Mouse (Mus musculus) forebrain, embryonic 15.5 days (tissue): ENCODE data around the gene Dxo. TPM values are rescaled to one million over a fixed set of nuclear protein-coding genes. Genes with fewer than 3 reads are reported as not detected.
A peak's percentile ranks its signal among the peaks of the same experiment; 100 is the strongest.

ENCODE experiments used
- ATAC-seq: fragments of 200-750 bp; cut with Nextera tagmentation; replicated peaks from 2 replicates; pipeline ENCODE4 v1.8.0; 2017; ENCODE audit warnings: mild to moderate bottlenecking, moderate TSS enrichment, moderate library complexity
- H3K27ac ChIP-seq: fragments of 300-500 bp; sonication (generic); replicated peaks from 2 replicates; pipeline ENCODE4 v1.5.1; 2015; ENCODE audit warnings: mild to moderate bottlenecking, inconsistent platforms
- H3K27me3 ChIP-seq: fragments of 300-500 bp; sonication (generic); 2 replicates; pipeline ENCODE4 v1.6.1; 2015; ENCODE audit warnings: inconsistent platforms
- H3K36me3 ChIP-seq: fragments of 300-500 bp; sonication (generic); 2 replicates; pipeline ENCODE4 v1.6.1; 2015; ENCODE audit warnings: mild to moderate bottlenecking, inconsistent platforms
- H3K4me1 ChIP-seq: fragments of 300-500 bp; sonication (generic); 2 replicates; pipeline ENCODE4 v1.6.1; 2015; ENCODE audit warnings: inconsistent platforms
- H3K4me2 ChIP-seq: fragments of 300-500 bp; sonication (generic); replicated peaks from 2 replicates; pipeline ENCODE4 v1.6.1; 2015; ENCODE audit warnings: mild to moderate bottlenecking, inconsistent platforms
- H3K4me3 ChIP-seq: fragments of 300-500 bp; sonication (generic); 2 replicates; pipeline ENCODE4 v1.5.1; 2015; ENCODE audit warnings: mild to moderate bottlenecking, inconsistent platforms
- H3K9ac ChIP-seq: fragments of 300-500 bp; sonication (generic); replicated peaks from 2 replicates; pipeline ENCODE4 v1.6.1; 2015; ENCODE audit warnings: mild to moderate bottlenecking, inconsistent platforms
- H3K9me3 ChIP-seq: fragments of 300-500 bp; sonication (generic); 2 replicates; pipeline ENCODE4 v1.6.1; 2016; ENCODE audit warnings: inconsistent platforms
- whole genome bisulfite sequencing: fragments of 180-500 bp; shearing (Covaris S2); methylation state at CpG from one replicate; pipeline ENCODE4 v1.1.7; 2015; ENCODE audit warnings: mixed read lengths; 5-methylcytosine and 5-hydroxymethylcytosine counted together
- polyA plus RNA-seq: library from polyadenylated mRNA; unstranded; fragments of >200 nt; fragmentation: Nextera tagmentation; extraction: Ambion mirVana; gene quantifications from 2 replicates; pipeline ENCODE4 v1.2.1, GENCODE M21; 2015

The Dxo gene
- polyA plus RNA-seq, 1 experiment from 2014 or later: 75.2 TPM

- Histone ChIP-seq H3K4me1 (peaks cover 30% of the 10 kb centered on the region), H3K27me3 (no peaks in the 10 kb centered on the region), H3K4me2 (no peak overlapping the region), H3K4me3 (0 out of 2 replicates have a peak overlapping the region, but pooled peaks have one; percentile 1), H3K36me3 (peaks cover 52% of the 10 kb centered on the region), H3K27ac (no peak overlapping the region), H3K9me3 (no peaks in the 10 kb centered on the region), H3K9ac (no peak overlapping the region)
- 89% methylated on average over 7 of the region's 7 CpGs for WGBS
- no peak for ATAC-seq
Observed at GRCm38 (mm10) chr17:34838785-34839184, 2.0 kb downstream of the Dxo start.

GRCm38 (mm10) chr17:34840736-34841307 lies 4.0 kb downstream of the Dxo start:
- H3K9ac ChIP-seq: no peak overlapping the region
- no peak overlapping the region for H3K4me3 ChIP-seq
- H3K4me2 ChIP-seq: no peak overlapping the region
- peaks cover 64% of the 10 kb centered on the region for H3K36me3 ChIP-seq
- H3K27ac ChIP-seq: no peak overlapping the region
- 87% methylated on average over 6 of the region's 6 CpGs for WGBS
- ATAC-seq: no peak
- H3K9me3 ChIP-seq: no peaks in the 10 kb centered on the region
- no peaks in the 10 kb centered on the region for H3K27me3 ChIP-seq
- peaks cover 21% of the 10 kb centered on the region for H3K4me1 ChIP-seq

DNA sequence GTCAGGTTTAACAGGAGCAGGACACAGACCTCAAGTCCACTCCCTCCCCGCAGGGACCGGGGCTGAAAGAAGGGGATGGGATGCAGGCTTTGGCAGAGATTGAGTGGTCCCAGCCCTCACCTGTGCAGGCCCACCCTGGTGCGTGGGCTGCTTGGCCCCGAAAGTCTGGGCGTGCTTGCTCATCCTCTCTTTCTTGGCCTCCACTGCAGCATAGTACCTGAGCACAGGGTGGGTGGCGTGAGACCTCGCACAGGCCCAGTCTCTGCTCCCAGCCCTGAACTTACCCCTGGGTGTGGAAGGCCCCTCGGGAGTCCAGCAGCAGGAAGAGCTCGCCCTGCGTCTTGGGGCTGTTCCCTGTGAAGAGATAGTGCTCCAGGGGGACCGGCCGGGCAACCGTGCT lies 8.1 kb downstream of the Dxo start:
- no peak for ATAC-seq
- 93% methylated on average over 13 of the region's 13 CpGs for WGBS
- Histone ChIP-seq H3K4me2 (no peak overlapping the region), H3K36me3 (peaks cover 74% of the 10 kb centered on the region), H3K4me3 (no peak overlapping the region), H3K27ac (no peak overlapping the region), H3K4me1 (peaks cover 12% of the 10 kb centered on the region), H3K27me3 (no peaks in the 10 kb centered on the region), H3K9ac (no peak overlapping the region), H3K9me3 (no peaks in the 10 kb centered on the region)

GRCm38 (mm10) chr17:34847192-34847591 lies 10.4 kb downstream of the Dxo start:
- Histone ChIP-seq H3K4me1 (peaks cover 29% of the 10 kb centered on the region), H3K27me3 (no peaks in the 10 kb centered on the region), H3K9ac (no peak overlapping the region), H3K4me2 (no peak overlapping the region), H3K27ac (no peak overlapping the region), H3K9me3 (no peaks in the 10 kb centered on the region), H3K36me3 (peaks cover 54% of the 10 kb centered on the region), H3K4me3 (no peak overlapping the region)
- no peak for ATAC-seq
- WGBS: 89% methylated on average over 6 of the region's 6 CpGs

DNA sequence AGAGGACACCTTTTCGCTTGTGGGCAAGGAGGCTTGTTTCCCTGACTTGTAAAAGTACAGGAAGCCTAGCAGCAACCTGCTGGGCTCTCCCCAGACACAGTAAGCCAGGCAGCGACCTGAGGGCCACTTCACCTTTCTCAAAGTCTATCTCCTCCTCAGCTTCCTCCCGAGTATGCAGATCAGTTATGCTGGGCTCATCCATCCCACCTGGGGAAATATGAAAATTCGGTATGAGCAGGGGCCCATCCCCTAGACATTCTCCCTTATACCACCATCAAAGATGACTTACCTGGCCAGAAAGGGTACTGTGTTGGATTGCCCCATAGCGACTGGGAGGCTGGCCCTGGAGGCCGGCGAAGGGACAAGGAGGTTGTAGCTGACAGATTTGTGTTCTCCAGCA lies 10.8 kb downstream of the Dxo start:
- Histone ChIP-seq H3K4me1 (peaks cover 29% of the 10 kb centered on the region), H3K9me3 (no peaks in the 10 kb centered on the region), H3K4me2 (no peak overlapping the region), H3K9ac (no peak overlapping the region), H3K36me3 (peaks cover 55% of the 10 kb centered on the region), H3K27ac (no peak overlapping the region), H3K4me3 (no peak overlapping the region), H3K27me3 (no peaks in the 10 kb centered on the region)
- no peak for ATAC-seq
- 89% methylated on average over 7 of the region's 7 CpGs for WGBS

DNA sequence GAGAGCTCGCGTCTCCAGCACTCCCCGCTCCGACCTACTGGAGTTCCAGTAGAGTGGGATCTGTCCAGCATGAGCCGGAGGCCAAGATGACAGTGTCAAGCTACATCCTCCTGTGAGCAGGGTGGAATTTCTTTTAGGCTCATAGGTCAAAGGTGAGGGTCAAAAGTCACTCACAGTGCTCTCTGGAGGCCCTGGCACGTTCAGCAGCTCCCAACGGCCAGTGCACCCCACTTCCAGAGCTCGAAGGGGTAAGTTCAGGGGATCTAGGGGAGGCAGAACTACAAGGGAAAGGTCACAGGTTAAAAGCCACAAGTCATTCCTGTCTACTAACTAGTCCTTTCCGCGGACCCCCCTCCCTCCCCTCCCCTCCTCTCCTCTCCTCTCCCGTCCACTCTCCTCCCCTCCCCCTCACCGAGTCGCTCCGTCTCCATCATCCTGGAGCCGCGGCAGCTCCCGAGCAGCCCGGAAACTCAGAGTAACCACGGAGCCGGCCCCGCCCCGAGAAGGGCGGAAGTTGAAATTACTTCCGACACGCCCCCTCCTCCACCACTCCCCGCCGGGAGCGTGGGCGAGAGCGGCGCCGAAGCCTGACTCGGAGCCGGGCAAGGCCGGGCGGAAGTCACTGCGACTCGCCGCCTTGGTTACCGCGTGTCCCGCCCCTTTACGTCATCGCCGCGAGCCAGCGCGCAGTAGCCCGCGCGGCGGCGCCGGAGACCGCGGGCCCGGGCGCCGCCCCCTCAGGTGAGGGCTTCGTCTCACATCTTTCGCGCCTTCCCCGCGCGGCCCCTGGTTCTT lies 13.1 kb downstream of the Dxo start, which contains the start of the genes Skiv2l and Nelfe:
Gene Skiv2l (minus strand): TSS at position 489 of the 795 bp plus-strand sequence.
Gene Nelfe (plus strand): TSS at position 670 of the 795 bp plus-strand sequence.
- Histone ChIP-seq H3K27ac (peak within 1 kb of the TSS; percentile 55; the same call in 1 of the 2 replicates), H3K4me2 (peak within 1 kb of the TSS; percentile 97), H3K4me1 (peaks cover 29% of the 10 kb centered on the region), H3K4me3 (peak within 1 kb of the TSS; percentile 88), H3K9me3 (no peaks in the 10 kb centered on the region), H3K36me3 (peaks cover 55% of the 10 kb centered on the region), H3K27me3 (no peaks in the 10 kb centered on the region), H3K9ac (peak within 1 kb of the TSS; percentile 87)
- peak; percentile 98 for ATAC-seq
- under 1% methylated on average over 61 of the region's 65 CpGs for WGBS

DNA sequence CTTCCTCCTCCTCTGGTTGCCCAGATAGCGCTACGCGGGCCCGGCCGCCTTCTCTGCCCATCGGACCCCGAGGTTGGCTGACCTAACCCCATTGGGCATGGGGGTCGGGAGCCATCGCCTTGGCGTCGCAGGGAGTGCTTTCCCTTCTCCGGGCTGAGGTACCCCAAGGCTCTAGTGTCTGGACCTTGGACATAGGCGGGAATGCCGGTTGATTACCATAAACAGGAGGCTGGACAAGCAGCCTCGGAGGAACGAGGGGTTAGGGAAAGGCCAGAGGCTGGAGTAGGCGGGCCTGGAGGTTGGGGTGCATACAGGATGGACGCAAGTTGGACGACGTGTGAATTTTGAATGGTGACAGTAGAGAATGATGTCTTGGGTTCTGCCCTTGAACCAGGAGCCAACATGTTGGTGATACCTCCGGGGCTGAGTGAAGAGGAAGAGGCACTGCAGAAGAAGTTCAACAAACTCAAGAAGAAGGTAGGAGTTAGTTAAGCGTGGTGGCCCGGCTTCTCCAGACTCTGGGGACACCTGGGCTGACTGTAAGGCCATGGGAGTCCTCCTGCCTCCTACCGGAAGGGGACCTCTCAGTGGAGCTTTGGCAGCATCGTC lies 13.8 kb downstream of the Dxo start:
- Histone ChIP-seq H3K27me3 (no peaks in the 10 kb centered on the region), H3K9ac (peak overlapping the region; percentile 87), H3K36me3 (peaks cover 53% of the 10 kb centered on the region), H3K9me3 (no peaks in the 10 kb centered on the region), H3K4me3 (peak overlapping the region; percentile 88), H3K4me1 (peaks cover 29% of the 10 kb centered on the region), H3K27ac (peak overlapping the region; percentile 55; the same call in 1 of the 2 replicates), H3K4me2 (peak overlapping the region; percentile 97)
- ATAC-seq: peak; percentile 51; the same call in 1 of the 2 replicates
- WGBS: 1% methylated on average over 25 of the region's 25 CpGs

GRCm38 (mm10) chr17:34853511-34853910 lies 16.7 kb downstream of the Dxo start:
- Histone ChIP-seq H3K36me3 (peaks cover 40% of the 10 kb centered on the region), H3K9me3 (no peaks in the 10 kb centered on the region), H3K4me1 (peaks cover 29% of the 10 kb centered on the region), H3K27me3 (no peaks in the 10 kb centered on the region), H3K27ac (no peak overlapping the region), H3K4me2 (no peak overlapping the region), H3K9ac (no peak overlapping the region), H3K4me3 (no peak overlapping the region)
- 81% methylated on average over 8 of the region's 8 CpGs for WGBS
- no peak for ATAC-seq

DNA sequence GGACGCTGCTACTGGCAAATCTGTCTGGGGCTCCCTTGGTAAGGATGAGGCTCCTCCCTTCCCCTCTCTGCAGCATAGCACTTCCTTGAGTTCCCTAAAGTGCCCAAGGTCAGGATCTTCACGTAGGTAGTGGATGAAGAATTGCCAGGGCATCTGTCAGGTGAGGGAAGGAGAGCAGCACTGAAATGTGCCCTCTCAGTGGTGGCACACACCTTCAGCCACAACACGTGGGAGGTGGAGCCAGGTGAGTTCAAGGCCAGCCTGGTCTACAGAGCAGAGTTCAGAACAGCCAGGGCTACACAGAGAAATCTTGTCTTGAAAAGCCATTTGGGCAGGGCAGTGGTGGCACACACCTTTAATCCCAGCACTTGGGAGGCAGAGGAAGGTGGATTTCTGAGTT lies 17.9 kb downstream of the Dxo start:
- H3K27ac ChIP-seq: no peak overlapping the region
- peaks cover 40% of the 10 kb centered on the region for H3K36me3 ChIP-seq
- WGBS: 74% methylated on average over 3 of the region's 3 CpGs
- no peaks in the 10 kb centered on the region for H3K27me3 ChIP-seq
- H3K4me1 ChIP-seq: peaks cover 18% of the 10 kb centered on the region
- H3K4me3 ChIP-seq: no peak overlapping the region
- H3K9me3 ChIP-seq: no peaks in the 10 kb centered on the region
- ATAC-seq: no peak
- no peak overlapping the region for H3K9ac ChIP-seq
- no peak overlapping the region for H3K4me2 ChIP-seq

DNA sequence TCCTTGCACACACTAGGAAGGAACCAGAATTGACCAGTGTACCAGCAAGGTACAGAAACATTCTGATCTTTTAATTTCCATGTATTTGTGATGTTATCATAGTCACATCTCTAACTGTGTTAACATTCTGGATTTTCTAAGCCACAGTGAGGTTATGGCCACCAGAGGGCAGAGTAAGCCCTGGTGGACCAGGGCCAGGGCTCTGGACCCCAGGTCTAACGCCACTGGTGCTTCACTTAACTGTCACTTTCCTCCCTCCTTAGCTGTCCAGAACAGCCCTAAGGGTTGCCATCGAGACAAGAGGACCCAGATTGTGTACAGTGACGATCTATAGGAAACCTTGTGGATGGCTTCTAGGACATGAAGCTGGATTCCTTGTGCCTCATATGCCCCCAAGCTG lies 19.0 kb downstream of the Dxo start:
- Histone ChIP-seq H3K4me1 (peaks cover 14% of the 10 kb centered on the region), H3K9ac (no peak overlapping the region), H3K9me3 (no peaks in the 10 kb centered on the region), H3K27me3 (no peaks in the 10 kb centered on the region), H3K27ac (no peak overlapping the region), H3K4me2 (no peak overlapping the region), H3K4me3 (no peak overlapping the region), H3K36me3 (peaks cover 40% of the 10 kb centered on the region)
- WGBS: 48% methylated on average over 3 of the region's 3 CpGs
- no peak for ATAC-seq

GRCm38 (mm10) chr17:34858670-34859069 lies 21.9 kb downstream of the Dxo start:
- 78% methylated on average over 4 of the region's 4 CpGs for WGBS
- no peaks in the 10 kb centered on the region for H3K9me3 ChIP-seq
- H3K4me2 ChIP-seq: no peak overlapping the region
- ATAC-seq: no peak
- no peak overlapping the region for H3K9ac ChIP-seq
- peaks cover 26% of the 10 kb centered on the region for H3K36me3 ChIP-seq
- no peak overlapping the region for H3K27ac ChIP-seq
- no peak overlapping the region for H3K4me3 ChIP-seq
- no peaks in the 10 kb centered on the region for H3K4me1 ChIP-seq
- H3K27me3 ChIP-seq: no peaks in the 10 kb centered on the region

DNA sequence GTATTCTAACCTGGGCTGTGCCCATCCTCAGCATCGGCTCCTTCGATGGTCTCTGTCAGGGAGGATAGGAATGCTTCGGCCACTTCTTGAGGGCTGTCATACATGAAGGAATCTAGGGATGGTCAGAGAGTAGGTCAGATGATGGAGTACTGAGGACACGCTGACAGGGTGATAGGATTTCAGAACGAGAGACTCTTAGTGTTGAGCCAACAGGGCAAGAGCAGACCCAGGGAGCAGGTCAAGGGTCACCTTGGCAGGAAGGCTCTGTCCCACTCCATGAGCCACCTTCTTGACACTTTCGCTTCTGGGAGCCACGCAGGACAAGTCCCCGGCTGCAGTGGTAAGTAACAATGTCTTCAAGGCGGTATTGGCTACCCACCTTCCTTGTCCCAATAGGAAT lies 23.7 kb downstream of the Dxo start:
- Histone ChIP-seq H3K27ac (no peak overlapping the region), H3K27me3 (no peaks in the 10 kb centered on the region), H3K4me2 (no peak overlapping the region), H3K36me3 (peaks cover 13% of the 10 kb centered on the region; the same call in 1 of the 2 replicates), H3K4me1 (no peaks in the 10 kb centered on the region), H3K4me3 (no peak overlapping the region), H3K9ac (no peak overlapping the region), H3K9me3 (no peaks in the 10 kb centered on the region)
- no peak for ATAC-seq
- 88% methylated on average over 9 of the region's 9 CpGs for WGBS
